28 mouse cellular contexts compared by ENCODE assay signal in the genomic region with DNA sequence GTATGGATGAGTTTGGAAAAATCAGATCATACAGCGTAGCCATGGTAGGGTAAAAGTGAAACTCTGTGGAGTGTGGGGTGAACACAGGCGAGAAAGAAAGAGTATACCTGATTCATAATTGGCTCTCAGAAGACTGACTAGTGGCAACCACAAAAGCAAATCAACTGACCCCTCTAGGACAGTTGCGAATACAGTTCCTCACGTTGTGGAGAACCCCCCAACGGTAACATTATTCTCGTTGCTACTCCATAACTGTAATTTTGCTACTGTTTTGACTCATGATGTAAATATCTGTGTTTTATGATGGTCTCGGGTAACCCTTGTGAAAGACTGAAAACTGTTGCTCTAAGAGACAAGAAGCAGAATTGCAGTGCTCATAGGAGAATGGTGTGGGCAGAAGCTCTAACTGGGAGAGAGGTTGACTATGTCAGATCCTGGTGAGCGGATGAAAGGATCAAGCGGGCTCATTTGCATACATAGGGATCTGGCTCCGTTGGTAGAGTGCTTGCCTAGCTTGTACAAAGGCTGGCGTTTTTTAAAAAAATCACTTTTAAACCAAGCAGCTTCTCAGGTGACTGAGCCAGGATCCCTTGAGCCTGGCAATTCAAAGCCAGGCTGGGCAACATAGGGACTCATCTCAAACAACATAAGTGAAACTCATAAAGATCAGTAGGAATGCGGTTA. TPM values are rescaled to one million over a fixed set of nuclear protein-coding genes. Genes with fewer than 3 reads are reported as not detected.
DNase-seq lines count a peak whose midpoint lies in the region; ATAC-seq lines count a peak whose summit lies in the region.
"Had no signal": no experiment of that assay in that cellular context is flagged by ENCODE, and none has a peak within 500 bp of the region (broad histone marks: within the 10 kb centered on the region; RNA-seq: fewer than 3 reads in every experiment).

No protein-coding gene starts in this region.

- ATAC-seq in hindbrain, embryonic 16.5 days = no peak
- ATAC-seq in lung, embryonic 16.5 days (ENCODE audit: low read depth) = peak; percentile 26; the same call in 1 of the 2 replicates
- ATAC-seq: CD4-positive, CD25-positive, alpha-beta regulatory T cell, adult 4 months; forebrain, embryonic 13.5 days had no signal

- H3K9me3 ChIP-seq in heart, embryonic 10.5 days = no peaks in the 10 kb centered on the region
- no peaks in the 10 kb centered on the region for H3K9me3 ChIP-seq in hindbrain, embryonic 10.5 days
- no peaks in the 10 kb centered on the region for H3K9me3 ChIP-seq in hindbrain, embryonic 16.5 days (ENCODE audit: control insufficient read depth, low read length)
- no peaks in the 10 kb centered on the region for H3K9me3 ChIP-seq in lung, embryonic 16.5 days (ENCODE audit: control insufficient read depth, low read length)
- H3K9me3 ChIP-seq: embryonic facial prominence, embryonic 12.5 days; forebrain, embryonic 13.5 days; G1E; limb, embryonic 13.5 days; liver, embryonic 15.5 days had no signal

- H3K27me3 ChIP-seq in heart, embryonic 10.5 days (ENCODE audit: insufficient read depth, poor library complexity, severe bottlenecking) = no peaks in the 10 kb centered on the region
- H3K27me3 ChIP-seq in hindbrain, embryonic 10.5 days (ENCODE audit: insufficient read depth, poor library complexity, severe bottlenecking) = no peaks in the 10 kb centered on the region
- H3K27me3 ChIP-seq in hindbrain, embryonic 16.5 days (replicated peaks; ENCODE audit: control insufficient read depth, insufficient read depth, low read length) = no peaks in the 10 kb centered on the region
- H3K27me3 ChIP-seq in lung, embryonic 16.5 days (ENCODE audit: control insufficient read depth, insufficient read depth, low read depth, low read length) = no peaks in the 10 kb centered on the region
- H3K27me3 ChIP-seq: embryonic facial prominence, embryonic 12.5 days; forebrain, embryonic 13.5 days; limb, embryonic 13.5 days; liver, embryonic 15.5 days had no signal

- H3K4me2 ChIP-seq in hindbrain, embryonic 16.5 days (ENCODE audit: low read length) = no peak overlapping the region
- H3K4me2 ChIP-seq in lung, embryonic 16.5 days (ENCODE audit: low read depth, low read length) = no peak overlapping the region
- H3K4me2 ChIP-seq: embryonic facial prominence, embryonic 12.5 days; forebrain, embryonic 13.5 days; limb, embryonic 13.5 days; liver, embryonic 15.5 days had no signal

- 60% methylated on average over 12 of the region's 12 CpGs for WGBS in heart, embryonic 10.5 days
- WGBS in hindbrain, embryonic 10.5 days = 63% methylated on average over 12 of the region's 12 CpGs
- 63% methylated on average over 12 of the region's 12 CpGs for WGBS in hindbrain, embryonic 16.5 days
- 68% methylated on average over 12 of the region's 12 CpGs for WGBS in lung, embryonic 16.5 days

- DNase-seq in heart, embryonic 10.5 days (ENCODE audit: low spot score) = no peak
- no peak for DNase-seq in heart, postnatal 10 days
- no peak for DNase-seq in hindbrain, embryonic 10.5 days (ENCODE audit: low spot score)
- no peak for DNase-seq in lung, adult 18-20 months
- DNase-seq in R1 (ENCODE audit: low read depth, low spot score) = peak; percentile 43
- DNase-seq: adrenal gland, postnatal 14 days; cerebellum, adult 11 months; kidney, adult 8-10 months; kidney, postnatal 14 days; layer of hippocampus, postnatal 36 days; right cerebral cortex, postnatal 4 days; thymus, postnatal 25 days had no signal

- H3K36me3 ChIP-seq in heart, embryonic 10.5 days = no peaks in the 10 kb centered on the region
- no peaks in the 10 kb centered on the region for H3K36me3 ChIP-seq in hindbrain, embryonic 10.5 days
- no peaks in the 10 kb centered on the region for H3K36me3 ChIP-seq in hindbrain, embryonic 16.5 days (ENCODE audit: control insufficient read depth, insufficient read depth, low read length)
- no peaks in the 10 kb centered on the region for H3K36me3 ChIP-seq in lung, embryonic 16.5 days (ENCODE audit: control insufficient read depth, insufficient read depth, low read length)
- H3K36me3 ChIP-seq: embryonic facial prominence, embryonic 12.5 days; G1E; limb, embryonic 13.5 days; liver, embryonic 15.5 days had no signal

- intact Hi-C loops in heart, postnatal 10 days (cut with DNase I) = no loop called here

- no peak overlapping the region for H3K4me3 ChIP-seq in heart, embryonic 10.5 days
- no peak overlapping the region for H3K4me3 ChIP-seq in hindbrain, embryonic 10.5 days
- H3K4me3 ChIP-seq in hindbrain, embryonic 16.5 days (ENCODE audit: low read length) = no peak overlapping the region
- no peak overlapping the region for H3K4me3 ChIP-seq in lung, embryonic 16.5 days (ENCODE audit: low read length)
- H3K4me3 ChIP-seq: embryonic facial prominence, embryonic 12.5 days; erythroblast, embryonic 14.5 days; forebrain, embryonic 13.5 days; layer of hippocampus, adult 2 months; limb, embryonic 13.5 days; liver, embryonic 15.5 days; myocyte had no signal

- H3K27ac ChIP-seq in heart, embryonic 10.5 days = peak overlapping the region; percentile 79
- peak overlapping the region; percentile 86 for H3K27ac ChIP-seq in hindbrain, embryonic 10.5 days
- H3K27ac ChIP-seq in hindbrain, embryonic 16.5 days (ENCODE audit: low read depth, low read length) = no peak overlapping the region
- peak overlapping the region; percentile 3; the same call in 1 of the 2 replicates for H3K27ac ChIP-seq in lung, embryonic 16.5 days (ENCODE audit: low read length)
- H3K27ac ChIP-seq: embryonic facial prominence, embryonic 12.5 days; forebrain, embryonic 13.5 days; layer of hippocampus, adult 2 months; limb, embryonic 13.5 days; liver, embryonic 15.5 days had no signal

- H3K4me1 ChIP-seq in heart, embryonic 10.5 days = peaks cover 42% of the 10 kb centered on the region
- H3K4me1 ChIP-seq in hindbrain, embryonic 10.5 days (replicated peaks) = peaks cover 36% of the 10 kb centered on the region
- H3K4me1 ChIP-seq in hindbrain, embryonic 16.5 days (ENCODE audit: control insufficient read depth, insufficient read depth, low read depth, low read length) = peaks cover 2% of the 10 kb centered on the region; the same call in 1 of the 2 replicates
- peaks cover 2% of the 10 kb centered on the region; the same call in 1 of the 2 replicates for H3K4me1 ChIP-seq in lung, embryonic 16.5 days (replicated peaks; ENCODE audit: control insufficient read depth, insufficient read depth, low read length)
- H3K4me1 ChIP-seq: embryonic facial prominence, embryonic 12.5 days had no signal

- H3K9ac ChIP-seq in hindbrain, embryonic 16.5 days (ENCODE audit: low read depth, low read length) = no peak overlapping the region
- no peak overlapping the region for H3K9ac ChIP-seq in lung, embryonic 16.5 days (ENCODE audit: low read length)
- H3K9ac ChIP-seq: embryonic facial prominence, embryonic 12.5 days; forebrain, embryonic 13.5 days; limb, embryonic 13.5 days; liver, embryonic 15.5 days had no signal

RNA-seq across cellular contexts. Expression of a gene that starts 2.7 kb away (rescaled TPM):
- 0.21 and 0.26 TPM in 2 replicates for polyA plus RNA-seq in heart, embryonic 10.5 days (2016; fragmentation: Nextera tagmentation; extraction: Ambion mirVana)
- total RNA-seq in heart, postnatal 10 days (2021) = under 1 TPM in 1 of 2 experiments, not detected in 1; 0.07 TPM
- polyA plus RNA-seq in hindbrain, embryonic 10.5 days (2016; fragmentation: Nextera tagmentation; extraction: Ambion mirVana) = 0.05 TPM in 1 of 2 replicates, not detected in the other
- polyA plus RNA-seq in hindbrain, embryonic 16.5 days (2015; fragmentation: Nextera tagmentation; extraction: Ambion mirVana) = 0.05 and 0.06 TPM in 2 replicates
- polyA plus RNA-seq in lung, embryonic 16.5 days (2015; fragmentation: Nextera tagmentation; extraction: Ambion mirVana) = 0.82 and 1.1 TPM in 2 replicates
- total RNA-seq: gastrocnemius, adult 8-10 months had no signal
- polyA plus RNA-seq: erythroblast, embryonic 14.5 days; forebrain, embryonic 13.5 days; G1E had no signal

RNA-seq across cellular contexts. Expression of a gene that starts 24.5 kb away (rescaled TPM):
- polyA plus RNA-seq in heart, embryonic 10.5 days (2016; fragmentation: Nextera tagmentation; extraction: Ambion mirVana) = 56.4 and 64.3 TPM in 2 replicates
- total RNA-seq in heart, postnatal 10 days (2021) = 10 to 100 TPM; 27.7 to 30.9 TPM
- 52.6 and 74.6 TPM in 2 replicates for polyA plus RNA-seq in hindbrain, embryonic 10.5 days (2016; fragmentation: Nextera tagmentation; extraction: Ambion mirVana)
- polyA plus RNA-seq in hindbrain, embryonic 16.5 days (2015; fragmentation: Nextera tagmentation; extraction: Ambion mirVana) = 48.9 and 50.6 TPM in 2 replicates
- polyA plus RNA-seq in lung, embryonic 16.5 days (2015; fragmentation: Nextera tagmentation; extraction: Ambion mirVana) = 67.8 and 69.6 TPM in 2 replicates

RNA-seq across cellular contexts. Expression of a gene that starts 46.8 kb away (rescaled TPM):
- 29.4 and 30.8 TPM in 2 replicates for polyA plus RNA-seq in heart, embryonic 10.5 days (2016; fragmentation: Nextera tagmentation; extraction: Ambion mirVana)
- total RNA-seq in heart, postnatal 10 days (2021) = 10 to 100 TPM; 25.8 to 31.8 TPM
- 18.9 and 26.1 TPM in 2 replicates for polyA plus RNA-seq in hindbrain, embryonic 10.5 days (2016; fragmentation: Nextera tagmentation; extraction: Ambion mirVana)
- 16.7 and 17.3 TPM in 2 replicates for polyA plus RNA-seq in hindbrain, embryonic 16.5 days (2015; fragmentation: Nextera tagmentation; extraction: Ambion mirVana)
- 50.7 and 51.5 TPM in 2 replicates for polyA plus RNA-seq in lung, embryonic 16.5 days (2015; fragmentation: Nextera tagmentation; extraction: Ambion mirVana)

RNA-seq across cellular contexts. Expression of a gene that starts 52.6 kb away (rescaled TPM):
- 0.18 and 0.33 TPM in 2 replicates for polyA plus RNA-seq in heart, embryonic 10.5 days (2016; fragmentation: Nextera tagmentation; extraction: Ambion mirVana)
- not detected for total RNA-seq in heart, postnatal 10 days (2021)
- 0.58 and 0.86 TPM in 2 replicates for polyA plus RNA-seq in hindbrain, embryonic 10.5 days (2016; fragmentation: Nextera tagmentation; extraction: Ambion mirVana)
- 3.7 and 3.8 TPM in 2 replicates for polyA plus RNA-seq in hindbrain, embryonic 16.5 days (2015; fragmentation: Nextera tagmentation; extraction: Ambion mirVana)
- polyA plus RNA-seq in lung, embryonic 16.5 days (2015; fragmentation: Nextera tagmentation; extraction: Ambion mirVana) = 0.33 and 0.43 TPM in 2 replicates
- total RNA-seq: adrenal gland, postnatal 14 days; gastrocnemius, adult 8-10 months; granulocyte monocyte progenitor cell, adult 5-6 weeks had no signal
- polyA plus RNA-seq: erythroblast, embryonic 14.5 days; G1E; liver, embryonic 15.5 days; myocyte had no signal

RNA-seq across cellular contexts. Expression of a gene that starts 53.2 kb away (rescaled TPM):
- polyA plus RNA-seq in heart, embryonic 10.5 days (2016; fragmentation: Nextera tagmentation; extraction: Ambion mirVana) = not detected in 2 replicates
- not detected for total RNA-seq in heart, postnatal 10 days (2021)
- polyA plus RNA-seq in hindbrain, embryonic 10.5 days (2016; fragmentation: Nextera tagmentation; extraction: Ambion mirVana) = not detected in 2 replicates
- polyA plus RNA-seq in hindbrain, embryonic 16.5 days (2015; fragmentation: Nextera tagmentation; extraction: Ambion mirVana) = not detected in 2 replicates
- not detected in 2 replicates for polyA plus RNA-seq in lung, embryonic 16.5 days (2015; fragmentation: Nextera tagmentation; extraction: Ambion mirVana)
- total RNA-seq: adrenal gland, postnatal 14 days; G1E; gastrocnemius, adult 8-10 months; granulocyte monocyte progenitor cell, adult 5-6 weeks; hindbrain, postnatal 0 days; layer of hippocampus, adult 2 months; layer of hippocampus, postnatal 36 days; left cerebral cortex, postnatal 14 days had no signal
- polyA plus RNA-seq: CD4-positive, CD25-positive, alpha-beta regulatory T cell, adult 4 months; embryonic facial prominence, embryonic 12.5 days; erythroblast, embryonic 14.5 days; forebrain, embryonic 13.5 days; G1E; liver, embryonic 15.5 days; myocyte; neural tube, embryonic 14.5 days had no signal
